Mouse (Mus musculus) heart, postnatal 36 days (tissue): ENCODE measurements around the gene Ldb3. TPM values are rescaled to one million over a fixed set of nuclear protein-coding genes. Genes with fewer than 3 reads are reported as not detected.

Experiments
- DNase-seq, 2 experiments: peaks; one replicate each; pipeline ENCODE4 v3.0.0; 2021 to 2022
- intact Hi-C: fragments of 180-260 bp; cut with DNase I; formaldehyde crosslinking; loops from one replicate; pipeline ENCODE4 v1.15.1; 2025
- total RNA-seq, 2 experiments: library from RNA; stranded (reverse); gene quantifications; 2 replicates each; pipeline ENCODE4 v1.2.3; 2021

Gene Ldb3
- total RNA-seq, 2 experiments from 2014 or later: 988 to 990 TPM

GRCm38 (mm10) chr14:34489928-34490327 is 98.6 kb downstream of the Ldb3 start:
- DNase-seq: no peak
- intact Hi-C loops: no loop called here

GRCm38 (mm10) chr14:34486169-34486568 is 102.3 kb downstream of the Ldb3 start:
- intact Hi-C loops: loop anchor here (2.0 kb wide), 1 partner anchor 15 kb away; no protein-coding TSS in a partner anchor
- DNase-seq: no peak

- intact Hi-C loops: no loop called here
- DNase-seq: no peak
Measured at GRCm38 (mm10) chr14:34483469-34484341, 104.8 kb downstream of the Ldb3 start.

Other genes starting within 250 kb of the Ldb3 start
- gene Fam25c, start 233.2 kb downstream of the Ldb3 start, total RNA-seq: not detected
- gene Sncg, start 213.9 kb downstream of the Ldb3 start, total RNA-seq: 1 to 10 TPM; 5.6 to 7.5 TPM
- 10 to 100 TPM; 33.7 to 44.0 TPM for gene Mmrn2, start 213.2 kb downstream of the Ldb3 start, total RNA-seq
- gene Bmpr1a, start 85.3 kb downstream of the Ldb3 start, total RNA-seq: 10 to 100 TPM; 60.5 to 71.4 TPM
- gene 9230112D13Rik, start 65.9 kb downstream of the Ldb3 start, total RNA-seq: not detected
- 1 to 10 TPM; 2.2 to 3.1 TPM for gene Opn4, start 11.5 kb upstream of the Ldb3 start, total RNA-seq
- 10 to 100 TPM; 36.5 to 37.6 TPM for gene Wapl, start 85.2 kb upstream of the Ldb3 start, total RNA-seq
- under 1 TPM in 1 of 2 experiments, not detected in 1; 0.06 TPM for gene Grid1, start 231.4 kb upstream of the Ldb3 start, total RNA-seq